Mouse (Mus musculus): ENCODE data around the gene Rpp30.

Gene Rpp30

GRCm38 (mm10) chr19:36128440-36128839 is 44.9 kb downstream of the Rpp30 start:
- no peak for DNase-seq (ENCODE audit: low spot score)

GRCm38 (mm10) chr19:36129213-36129612 is 45.7 kb downstream of the Rpp30 start:
- peak; percentile 22 for DNase-seq (ENCODE audit: low spot score)

GRCm38 (mm10) chr19:36129643-36130042 is 46.1 kb downstream of the Rpp30 start:
- peak; percentile 7 for DNase-seq (ENCODE audit: low spot score)

GRCm38 (mm10) chr19:36130181-36130580 is 46.7 kb downstream of the Rpp30 start:
- DNase-seq (ENCODE audit: low spot score): no peak

GRCm38 (mm10) chr19:36131990-36132389 is 48.5 kb downstream of the Rpp30 start:
- no peak for DNase-seq (ENCODE audit: low spot score)

- DNase-seq (ENCODE audit: low spot score): no peak
Observed at GRCm38 (mm10) chr19:36133064-36133463, 49.5 kb downstream of the Rpp30 start.

- no peak for DNase-seq (ENCODE audit: low spot score)
Observed at GRCm38 (mm10) chr19:36133731-36134130, 50.2 kb downstream of the Rpp30 start.

- DNase-seq (ENCODE audit: low spot score): no peak
Observed at GRCm38 (mm10) chr19:36143571-36143970, 60.1 kb downstream of the Rpp30 start.

- no peak for DNase-seq (ENCODE audit: low spot score)
Observed at GRCm38 (mm10) chr19:36148578-36148977, 65.1 kb downstream of the Rpp30 start.

- DNase-seq (ENCODE audit: low spot score): no peak
Observed at GRCm38 (mm10) chr19:36150241-36151007, 66.9 kb downstream of the Rpp30 start.
